Mouse (Mus musculus): ENCODE results near the gene Oxsr1.

DNA sequence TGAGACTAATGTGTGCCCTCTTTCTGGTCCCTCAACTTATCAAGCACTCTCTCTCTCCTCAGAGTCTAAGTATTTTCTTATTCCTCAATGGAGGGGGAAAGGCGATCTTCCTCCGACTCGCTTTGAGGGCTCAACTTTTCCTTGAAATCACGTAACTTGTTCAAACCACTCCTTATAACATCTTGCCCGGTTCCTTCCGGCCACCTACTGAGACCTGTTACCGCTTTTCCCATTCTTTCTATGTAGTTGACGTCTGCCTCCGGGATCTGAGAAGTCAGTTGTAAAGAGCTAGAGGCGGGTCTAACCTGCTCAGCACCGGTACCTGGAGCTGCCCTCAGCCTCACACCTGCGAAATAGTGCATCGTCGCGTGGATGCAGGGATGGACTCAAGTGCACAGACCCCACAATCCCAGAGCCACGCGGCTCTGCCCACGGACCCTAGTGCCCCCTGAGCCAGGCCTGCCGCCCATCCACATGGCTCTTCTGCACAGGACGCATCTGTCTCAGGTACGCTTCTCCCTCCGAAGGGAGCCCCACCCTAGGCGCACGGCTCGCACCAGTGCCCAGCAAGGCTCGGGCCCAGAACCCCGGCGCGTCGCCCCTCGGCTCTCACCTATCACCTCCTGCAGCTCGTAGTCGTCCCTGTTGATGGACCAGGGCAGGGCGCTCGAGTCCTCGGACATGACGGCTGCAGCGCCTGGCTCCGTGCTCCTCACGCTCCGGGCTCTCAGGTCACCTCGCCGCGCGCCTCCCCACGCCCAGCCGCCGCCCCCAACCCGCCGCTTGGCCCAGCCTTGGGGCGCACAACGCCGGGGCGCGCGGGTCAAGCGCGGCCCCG lies 616 bp downstream of the Oxsr1 start:
- no peak for TF ChIP-seq CTCF (IDR thresholded peaks at IDR 0.05; ENCODE audit: low read depth, low read length)
- TF ChIP-seq POLR2A (IDR thresholded peaks at IDR 0.05; ENCODE audit: extremely low read depth, insufficient read depth, low read length), result no peak
